Mouse (Mus musculus): Measurements from ENCODE around the gene Sat2.
A peak's percentile ranks its signal among the peaks of the same experiment; 100 is the strongest.

Sat2 gene

GRCm38 (mm10) chr11:69670786-69671725 lies 49.2 kb downstream of the Sat2 start:
- peak; percentile 87 to 89 for DNase-seq (ENCODE audit: low spot score in 2 of 2)

GRCm38 (mm10) chr11:69671726-69672124 lies 49.9 kb downstream of the Sat2 start:
- no peak for DNase-seq (ENCODE audit: low spot score in 2 of 2)

- peak; percentile 100 for DNase-seq (ENCODE audit: low spot score in 2 of 2)
These were observed 50.4 kb downstream of the Sat2 start, which contains the start of gene Eif4a1 for GRCm38 (mm10) chr11:69672211-69672706. TSS of gene Eif4a1 (minus strand) at chr11:69672423.

All from right cerebral cortex, adult 2 months (tissue).